Mouse (Mus musculus): ENCODE measurements around the gene Apbb1. TPM values are rescaled to one million over a fixed set of nuclear protein-coding genes. Genes with fewer than 3 reads are reported as not detected.

Apbb1 gene
- total RNA-seq (2014; fragmentation: Nextera tagmentation) (not detected in 2 replicates), total RNA-seq (2017) (0.56 TPM in 1 of 2 replicates, not detected in the other)

GRCm38 (mm10) chr7:105581094-105581703, at the start of gene Apbb1:
Gene Apbb1, minus strand, starts transcription at chr7:105581653.
- peak; percentile 92 for ATAC-seq (replicated peaks; ENCODE audit: low FRiP score, low TSS enrichment, poor library complexity, severe bottlenecking)

GRCm38 (mm10) chr7:105628633-105629032, 47.2 kb upstream of the Apbb1 start:
- no peak for ATAC-seq (replicated peaks; ENCODE audit: low FRiP score, low TSS enrichment, poor library complexity, severe bottlenecking)

GRCm38 (mm10) chr7:105625397-105625796, 43.9 kb upstream of the Apbb1 start:
- no peak for ATAC-seq (replicated peaks; ENCODE audit: low FRiP score, low TSS enrichment, poor library complexity, severe bottlenecking)

- ATAC-seq (replicated peaks; ENCODE audit: low FRiP score, low TSS enrichment, poor library complexity, severe bottlenecking): no peak
These were observed 40.3 kb upstream of the Apbb1 start for GRCm38 (mm10) chr7:105621646-105622292.

- no peak for ATAC-seq (replicated peaks; ENCODE audit: low FRiP score, low TSS enrichment, poor library complexity, severe bottlenecking)
These were observed 39.6 kb upstream of the Apbb1 start for GRCm38 (mm10) chr7:105621053-105621452.

- ATAC-seq (replicated peaks; ENCODE audit: low FRiP score, low TSS enrichment, poor library complexity, severe bottlenecking): no peak
These were observed 38.2 kb upstream of the Apbb1 start for GRCm38 (mm10) chr7:105619701-105620100.

- no peak for ATAC-seq (replicated peaks; ENCODE audit: low FRiP score, low TSS enrichment, poor library complexity, severe bottlenecking)
These were observed 36.4 kb upstream of the Apbb1 start for GRCm38 (mm10) chr7:105617810-105618209.

- ATAC-seq (replicated peaks; ENCODE audit: low FRiP score, low TSS enrichment, poor library complexity, severe bottlenecking): no peak; the same call in 1 of the 2 replicates
These were observed 35.1 kb upstream of the Apbb1 start for GRCm38 (mm10) chr7:105616561-105616960.

GRCm38 (mm10) chr7:105615720-105616119, 34.3 kb upstream of the Apbb1 start:
- ATAC-seq (replicated peaks; ENCODE audit: low FRiP score, low TSS enrichment, poor library complexity, severe bottlenecking): 0 out of 2 replicates have a peak, but pooled peaks have one; percentile 38

- no peak for ATAC-seq (replicated peaks; ENCODE audit: low FRiP score, low TSS enrichment, poor library complexity, severe bottlenecking)
These were observed 32.9 kb upstream of the Apbb1 start for GRCm38 (mm10) chr7:105614400-105614799.

- ATAC-seq (replicated peaks; ENCODE audit: low FRiP score, low TSS enrichment, poor library complexity, severe bottlenecking): no peak
These were observed 30.3 kb upstream of the Apbb1 start for GRCm38 (mm10) chr7:105611767-105612166.

GRCm38 (mm10) chr7:105608467-105608866, 27.0 kb upstream of the Apbb1 start:
- ATAC-seq (replicated peaks; ENCODE audit: low FRiP score, low TSS enrichment, poor library complexity, severe bottlenecking): no peak

GRCm38 (mm10) chr7:105602860-105603623, 21.6 kb upstream of the Apbb1 start:
- ATAC-seq (replicated peaks; ENCODE audit: low FRiP score, low TSS enrichment, poor library complexity, severe bottlenecking): peak; percentile 91

- no peak for ATAC-seq (replicated peaks; ENCODE audit: low FRiP score, low TSS enrichment, poor library complexity, severe bottlenecking)
These were observed 8.6 kb upstream of the Apbb1 start for GRCm38 (mm10) chr7:105590097-105590496.

GRCm38 (mm10) chr7:105588325-105588912, 7.0 kb upstream of the Apbb1 start:
- no peak for ATAC-seq (replicated peaks; ENCODE audit: low FRiP score, low TSS enrichment, poor library complexity, severe bottlenecking)

- no peak for ATAC-seq (replicated peaks; ENCODE audit: low FRiP score, low TSS enrichment, poor library complexity, severe bottlenecking)
These were observed 506 bp upstream of the Apbb1 start for GRCm38 (mm10) chr7:105581959-105582358.

GRCm38 (mm10) chr7:105580627-105581089, 795 bp downstream of the Apbb1 start:
- peak; percentile 16 for ATAC-seq (replicated peaks; ENCODE audit: low FRiP score, low TSS enrichment, poor library complexity, severe bottlenecking)

- no peak for ATAC-seq (replicated peaks; ENCODE audit: low FRiP score, low TSS enrichment, poor library complexity, severe bottlenecking)
These were observed 3.0 kb downstream of the Apbb1 start for GRCm38 (mm10) chr7:105578481-105578880.

- no peak for ATAC-seq (replicated peaks; ENCODE audit: low FRiP score, low TSS enrichment, poor library complexity, severe bottlenecking)
These were observed 4.0 kb downstream of the Apbb1 start for GRCm38 (mm10) chr7:105577377-105577871.

All from megakaryocyte-erythroid progenitor cell, adult 5-6 weeks (primary cell).